Mouse (Mus musculus) hindbrain, postnatal 0 days (tissue): ENCODE data around the gene Ercc6. TPM values are rescaled to one million over a fixed set of nuclear protein-coding genes. Genes with fewer than 3 reads are reported as not detected.

Experiments
- ATAC-seq: fragments of 200-750 bp; cut with Nextera tagmentation; 2 replicates; pipeline ENCODE4 v1.8.0; 2017; ENCODE audit warnings: mild to moderate bottlenecking, moderate TSS enrichment, moderate library complexity
- DNase-seq: peaks from one replicate; pipeline ENCODE4 v3.0.0-alpha.2; 2015; ENCODE audit warnings: low spot score
- H3K27ac ChIP-seq: fragments of 300-500 bp; sonication (generic); 2 replicates; pipeline ENCODE4 v1.5.1; 2014; ENCODE audit warnings: mild to moderate bottlenecking
- H3K27me3 ChIP-seq: fragments of 300-500 bp; sonication (generic); 2 replicates; pipeline ENCODE4 v1.6.1; 2014; ENCODE audit warnings: low read length, mixed read lengths; ENCODE audit not compliant: insufficient read depth
- H3K36me3 ChIP-seq: fragments of 300-500 bp; sonication (generic); 2 replicates; pipeline ENCODE4 v1.6.1; 2014; ENCODE audit warnings: low read length, mixed read lengths; ENCODE audit not compliant: insufficient read depth
- H3K4me1 ChIP-seq: fragments of 300-500 bp; sonication (generic); 2 replicates; pipeline ENCODE4 v1.6.1; 2014; ENCODE audit warnings: antibody characterized with exemption, low read length, mixed read lengths; ENCODE audit not compliant: insufficient read depth
- H3K4me2 ChIP-seq: fragments of 300-500 bp; sonication (generic); 2 replicates; pipeline ENCODE4 v1.6.1; 2014; ENCODE audit warnings: low read depth, mild to moderate bottlenecking, low read length, moderate library complexity, mixed read lengths
- H3K4me3 ChIP-seq: fragments of 300-500 bp; sonication (generic); 2 replicates; pipeline ENCODE4 v1.5.1; 2014; ENCODE audit warnings: low read length
- H3K9ac ChIP-seq: fragments of 300-500 bp; sonication (generic); replicated peaks from 2 replicates; pipeline ENCODE4 v1.6.1; 2014; ENCODE audit warnings: mild to moderate bottlenecking, low read length, moderate library complexity, mixed read lengths
- H3K9me3 ChIP-seq: fragments of 300-500 bp; sonication (generic); 2 replicates; pipeline ENCODE4 v1.6.1; 2016; ENCODE audit warnings: low read length, mixed read lengths
- CTCF ChIP-seq: IDR thresholded peaks from 2 replicates; pipeline ENCODE4 v1.5.1; 2016; ENCODE audit warnings: antibody characterized with exemption, control low read depth, low read depth
- WGBS: fragments of 180-500 bp; shearing (Covaris S2); extraction: QIAGEN DNeasy Blood & Tissue Kit; methylation state at CpG from one replicate; pipeline ENCODE4 v1.1.7; 2014; 5-methylcytosine and 5-hydroxymethylcytosine counted together
- polyA plus RNA-seq: library from polyadenylated mRNA; unstranded; fragments of >200 nt; fragmentation: Nextera tagmentation; extraction: Ambion mirVana; gene quantifications from 2 replicates; pipeline ENCODE4 v1.2.1, GENCODE M21; 2015
- total RNA-seq: library from RNA; depleted of rRNA; stranded (reverse); fragments of >200 nt; gene quantifications from 2 replicates; pipeline ENCODE4 v1.2.3, GENCODE M21; 2014

Gene Ercc6
- total and polyA plus RNA-seq, 2 experiments from 2014 or later = 12.2 to 18.3 TPM

- no peaks in the 10 kb centered on the region for H3K9me3 ChIP-seq
- no peak for DNase-seq
- H3K27ac ChIP-seq = no peak overlapping the region
- 81% methylated on average over 6 of the region's 6 CpGs for WGBS
- H3K27me3 ChIP-seq = no peaks in the 10 kb centered on the region
- no peaks in the 10 kb centered on the region for H3K4me1 ChIP-seq
- no peak for ATAC-seq
- no peak for TF ChIP-seq CTCF
- no peak overlapping the region for H3K9ac ChIP-seq
- no peaks in the 10 kb centered on the region for H3K36me3 ChIP-seq
- H3K4me2 ChIP-seq = no peak overlapping the region
- no peak overlapping the region for H3K4me3 ChIP-seq
Observed at GRCm38 (mm10) chr14:32476559-32476958, 36.8 kb upstream of the Ercc6 start.

- no peak for DNase-seq
- no peaks in the 10 kb centered on the region for H3K9me3 ChIP-seq
- no peak overlapping the region for H3K9ac ChIP-seq
- H3K36me3 ChIP-seq = no peaks in the 10 kb centered on the region
- no peak for TF ChIP-seq CTCF
- WGBS = 50% methylated on average over 1 of the region's 1 CpGs
- no peaks in the 10 kb centered on the region for H3K4me1 ChIP-seq
- H3K4me3 ChIP-seq = no peak overlapping the region
- no peak overlapping the region for H3K4me2 ChIP-seq
- ATAC-seq = no peak
- H3K27ac ChIP-seq = no peak overlapping the region
- no peaks in the 10 kb centered on the region for H3K27me3 ChIP-seq
Observed at GRCm38 (mm10) chr14:32477581-32477980, 35.7 kb upstream of the Ercc6 start.

- no peaks in the 10 kb centered on the region for H3K4me1 ChIP-seq
- peak; percentile 95 for TF ChIP-seq CTCF
- no peaks in the 10 kb centered on the region for H3K9me3 ChIP-seq
- H3K27me3 ChIP-seq = no peaks in the 10 kb centered on the region
- H3K4me3 ChIP-seq = no peak overlapping the region
- DNase-seq (peak; percentile 83), ATAC-seq (peak; percentile 55; the same call in 1 of the 2 replicates)
- no peaks in the 10 kb centered on the region for H3K36me3 ChIP-seq
- H3K9ac ChIP-seq = no peak overlapping the region
- H3K27ac ChIP-seq = no peak overlapping the region
- WGBS = 12% methylated on average over 3 of the region's 3 CpGs
- H3K4me2 ChIP-seq = no peak overlapping the region
Observed at GRCm38 (mm10) chr14:32482061-32482460, 31.3 kb upstream of the Ercc6 start.

GRCm38 (mm10) chr14:32492521-32492920, 20.8 kb upstream of the Ercc6 start:
- H3K36me3 ChIP-seq = no peaks in the 10 kb centered on the region
- H3K4me2 ChIP-seq = peak overlapping the region; percentile 61
- H3K4me1 ChIP-seq = peaks cover 5% of the 10 kb centered on the region; the same call in 1 of the 2 replicates
- H3K4me3 ChIP-seq = peak overlapping the region; percentile 31
- DNase-seq (peak; percentile 30), ATAC-seq (no peak)
- peak overlapping the region; percentile 35; the same call in 1 of the 2 replicates for H3K9ac ChIP-seq
- no peak overlapping the region for H3K27ac ChIP-seq
- no peaks in the 10 kb centered on the region for H3K27me3 ChIP-seq
- TF ChIP-seq CTCF = no peak
- no peaks in the 10 kb centered on the region for H3K9me3 ChIP-seq
- 12% methylated on average over 13 of the region's 13 CpGs for WGBS

- no peak for TF ChIP-seq CTCF
- no peaks in the 10 kb centered on the region for H3K9me3 ChIP-seq
- H3K9ac ChIP-seq = no peak overlapping the region
- H3K4me2 ChIP-seq = no peak overlapping the region
- no peaks in the 10 kb centered on the region for H3K36me3 ChIP-seq
- no peak overlapping the region for H3K4me3 ChIP-seq
- DNase-seq (no peak), ATAC-seq (no peak)
- WGBS = 75% methylated on average over 8 of the region's 8 CpGs
- H3K27ac ChIP-seq = no peak overlapping the region
- no peaks in the 10 kb centered on the region for H3K27me3 ChIP-seq
- H3K4me1 ChIP-seq = peaks cover 5% of the 10 kb centered on the region; the same call in 1 of the 2 replicates
Observed at GRCm38 (mm10) chr14:32496115-32496850, 17.0 kb upstream of the Ercc6 start.

- Histone ChIP-seq H3K4me2 (no peak overlapping the region), H3K4me3 (no peak overlapping the region), H3K4me1 (no peaks in the 10 kb centered on the region), H3K36me3 (no peaks in the 10 kb centered on the region), H3K9me3 (no peaks in the 10 kb centered on the region), H3K27ac (no peak overlapping the region), H3K9ac (no peak overlapping the region), H3K27me3 (no peaks in the 10 kb centered on the region)
- 76% methylated on average over 2 of the region's 2 CpGs for WGBS
- DNase-seq (no peak), ATAC-seq (no peak)
- no peak for TF ChIP-seq CTCF
Observed at GRCm38 (mm10) chr14:32501303-32501702, 12.0 kb upstream of the Ercc6 start.
